Mouse (Mus musculus): Measurements from ENCODE around the gene Kcnma1. TPM values are rescaled to one million over a fixed set of nuclear protein-coding genes. Genes with fewer than 3 reads are reported as not detected.

Kcnma1 gene
- polyA plus RNA-seq (2021; fragmentation: Nextera tagmentation) = 26.2 and 27.2 TPM in 2 replicates
- long read RNA-seq, experiment 1, partial matches to known transcripts = 70 of 125 reads
- long read RNA-seq, experiment 1, other reads (novel, unspliced or antisense) = 55 of 125 reads
- long read RNA-seq, experiment 2, partial matches to known transcripts = 45 of 126 reads
- long read RNA-seq, experiment 2, other reads (novel, unspliced or antisense) = 81 of 126 reads

DNA sequence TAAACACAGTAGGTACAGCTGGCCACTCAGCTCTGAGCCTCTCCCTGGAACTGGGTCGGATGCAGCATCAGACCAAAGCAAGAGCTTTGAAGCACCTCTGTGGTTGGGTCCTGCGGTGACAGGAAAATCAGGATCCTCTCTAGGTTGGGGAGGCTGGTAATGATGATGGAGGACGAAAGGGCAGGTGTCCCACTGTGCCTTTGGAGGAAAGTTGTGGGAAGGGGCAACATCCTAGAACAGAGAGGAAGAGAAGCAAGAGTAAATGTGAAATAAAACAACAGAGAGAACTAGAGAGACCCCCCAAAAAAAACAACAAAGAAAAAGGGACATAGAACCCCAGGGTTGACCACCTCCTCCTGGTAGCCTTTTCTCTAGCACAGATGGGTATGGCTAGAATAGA lies at the start of gene Kcnma1:
Gene Kcnma1 (minus strand): TSS at position 101 of the 400 bp plus-strand sequence.

Other genes starting within 250 kb of the Kcnma1 start
- 4.2 and 4.3 TPM in 2 replicates for gene Dlg5, start 231.4 kb upstream of the Kcnma1 start, polyA plus RNA-seq (2021; fragmentation: Nextera tagmentation)

All from layer of hippocampus, adult 6 months (tissue).